Mouse (Mus musculus) megakaryocyte, embryonic 14.5 days (primary cell): ENCODE results near the gene Oas1h.

ENCODE experiments used
- FLI1 ChIP-seq: IDR thresholded peaks from 2 replicates; pipeline ENCODE4 v1.6.1; 2012; ENCODE audit warnings: low read length, inconsistent platforms, mixed read lengths
- GATA1 ChIP-seq: IDR thresholded peaks from 3 replicates; pipeline ENCODE4 v1.6.1; 2012; ENCODE audit warnings: mixed read lengths, low read length, inconsistent platforms, borderline replicate concordance

DNA sequence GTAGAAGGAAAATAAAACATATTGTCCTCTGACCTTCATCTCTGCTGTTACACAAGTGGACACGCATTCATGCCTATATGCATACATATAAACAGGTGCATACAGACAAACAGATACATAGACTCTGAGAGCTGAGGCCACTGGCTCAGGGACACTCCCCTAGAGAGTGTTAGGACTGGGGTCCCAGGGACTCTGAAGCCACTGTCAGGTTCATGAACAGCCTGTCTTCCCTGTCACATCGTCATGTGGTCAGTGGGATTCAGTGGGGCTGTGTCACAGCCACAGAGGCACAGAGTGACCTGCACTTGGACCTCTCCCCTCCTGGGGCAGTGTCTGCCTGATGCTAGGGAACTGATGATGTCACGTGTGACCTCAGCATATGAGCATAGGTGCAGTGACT is 59.1 kb downstream of the Oas1h start:
- TF ChIP-seq GATA1 (no peak), FLI1 (no peak)
